Mouse (Mus musculus) frontal cortex, adult (tissue): Measurements from ENCODE around the gene Ick.
"Not testable (repeated sequence)": the region's sequence is repeated elsewhere in the genome, so short reads cannot be mapped to it uniquely, and the experiment has no call there.

ENCODE experiments used
- ATAC-seq: cut with Nextera tagmentation; 2 replicates; pipeline ENCODE4 v1.9.2; 2017; ENCODE audit warnings: mild to moderate bottlenecking, moderate library complexity, mixed read lengths; ENCODE audit not compliant: low TSS enrichment

Gene Ick

DNA sequence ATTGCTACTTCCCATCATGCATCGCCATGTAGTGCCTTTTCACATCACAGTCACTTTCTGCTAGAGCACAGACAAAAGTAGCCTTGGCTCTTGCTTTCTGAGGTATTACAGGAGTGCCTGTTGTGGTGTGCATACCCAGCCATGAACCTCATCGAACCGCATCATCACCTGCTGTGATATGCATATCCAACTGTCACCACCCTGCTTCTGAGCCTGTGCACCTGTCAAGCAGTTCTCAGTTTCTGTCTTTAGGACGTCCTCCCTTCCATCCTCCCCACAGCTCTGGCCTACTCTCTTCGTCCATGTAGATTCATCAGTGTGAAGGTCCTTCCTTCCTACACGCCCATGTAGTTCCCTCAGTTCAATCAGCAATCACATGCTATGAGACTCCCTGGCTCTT is 39.2 kb downstream of the Ick start:
- ATAC-seq, result no peak

DNA sequence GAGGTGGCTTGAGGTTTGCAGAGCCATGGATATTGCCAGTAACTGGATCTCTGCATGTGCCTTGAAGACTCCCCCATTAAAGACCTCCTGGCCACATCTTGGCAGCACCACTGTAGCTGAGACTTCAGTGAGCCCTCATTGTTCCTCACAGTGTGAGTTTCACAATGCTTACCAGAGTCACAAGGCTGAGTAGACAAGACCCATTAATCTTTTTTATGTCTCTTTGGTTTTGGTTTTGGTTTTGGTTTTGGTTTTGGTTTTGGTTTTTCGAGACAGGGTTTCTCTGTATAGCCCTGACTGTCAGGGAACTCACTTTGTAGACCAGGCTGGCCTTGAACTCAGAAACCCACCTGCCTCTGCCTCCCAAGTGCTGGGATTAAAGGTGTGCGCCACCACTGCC is 40.8 kb downstream of the Ick start:
- ATAC-seq, result not testable (repeated sequence)

DNA sequence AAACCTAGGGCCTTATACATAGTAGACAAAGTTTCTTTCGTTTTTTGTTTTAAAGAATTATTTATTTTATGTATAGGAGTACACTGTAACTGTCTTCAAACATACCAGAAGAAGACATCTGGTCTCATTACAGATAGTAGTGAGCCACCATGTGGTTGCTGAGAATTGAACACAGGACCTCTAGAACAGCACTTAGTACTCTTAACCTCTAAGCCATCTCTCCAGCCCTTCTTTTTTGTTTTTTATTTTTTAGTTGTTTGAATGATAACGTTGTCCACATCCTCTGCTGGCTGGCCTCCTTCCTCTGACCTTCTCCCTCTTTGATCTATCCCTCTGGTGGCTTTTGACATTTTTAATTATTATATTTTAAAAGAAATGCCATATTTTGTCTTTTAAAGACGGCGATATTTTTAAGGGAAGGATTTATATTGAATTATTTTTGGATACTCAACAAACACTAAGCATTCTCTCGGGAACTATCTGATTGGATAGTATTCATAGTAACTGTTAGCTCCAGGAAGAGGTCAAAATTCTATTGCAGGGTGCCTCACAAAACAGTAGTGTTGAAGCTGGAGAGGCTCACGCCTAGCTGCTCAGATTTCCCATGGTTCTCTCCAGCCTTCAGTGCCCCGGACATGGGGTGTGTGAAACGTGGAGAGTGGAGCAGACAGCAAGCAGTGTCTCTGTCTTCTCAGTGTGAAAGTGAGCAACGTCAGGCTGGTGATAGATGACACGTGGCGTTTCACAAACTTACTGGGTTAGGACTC is 45.4 kb downstream of the Ick start:
- no peak for ATAC-seq

DNA sequence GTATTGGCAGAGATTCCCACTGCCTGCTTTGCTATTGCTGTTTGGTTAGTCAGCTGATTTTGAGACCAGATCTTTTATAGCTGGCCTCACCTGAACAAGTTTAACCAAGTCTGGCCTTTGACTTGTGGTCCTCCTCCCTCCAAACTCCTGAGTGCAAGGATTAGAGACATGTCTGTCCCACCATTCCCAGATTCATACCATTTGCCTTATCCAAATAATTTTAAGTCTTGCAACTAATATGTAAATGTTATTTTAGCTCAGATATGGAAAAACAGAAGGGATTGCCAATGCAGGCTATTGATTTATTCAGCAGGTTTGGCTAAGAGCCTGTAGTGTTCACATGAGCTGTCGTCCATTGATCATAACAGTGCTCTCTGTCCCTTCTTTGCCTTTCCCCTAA is 48.2 kb downstream of the Ick start:
- ATAC-seq, result no peak

DNA sequence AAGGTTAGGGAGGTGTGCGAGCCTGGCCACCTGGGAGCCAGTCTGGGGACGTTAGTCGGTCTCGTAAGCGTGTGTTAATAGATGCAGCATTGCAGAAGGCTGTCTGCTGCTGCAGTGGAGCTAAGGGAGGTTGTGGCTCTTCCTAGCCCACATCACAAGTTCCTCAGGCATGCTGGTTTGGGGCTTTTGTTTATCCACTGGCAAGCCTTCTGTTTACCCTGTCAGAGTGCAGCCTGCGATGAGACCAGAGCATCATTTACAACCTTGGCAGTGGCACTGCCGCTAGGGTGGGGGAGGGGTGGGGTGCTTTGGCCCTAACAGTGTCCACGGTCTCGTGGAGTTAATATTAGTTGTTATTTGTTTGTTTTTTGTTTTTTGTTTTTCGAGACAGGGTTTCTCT is 54.3 kb downstream of the Ick start:
- no peak for ATAC-seq

DNA sequence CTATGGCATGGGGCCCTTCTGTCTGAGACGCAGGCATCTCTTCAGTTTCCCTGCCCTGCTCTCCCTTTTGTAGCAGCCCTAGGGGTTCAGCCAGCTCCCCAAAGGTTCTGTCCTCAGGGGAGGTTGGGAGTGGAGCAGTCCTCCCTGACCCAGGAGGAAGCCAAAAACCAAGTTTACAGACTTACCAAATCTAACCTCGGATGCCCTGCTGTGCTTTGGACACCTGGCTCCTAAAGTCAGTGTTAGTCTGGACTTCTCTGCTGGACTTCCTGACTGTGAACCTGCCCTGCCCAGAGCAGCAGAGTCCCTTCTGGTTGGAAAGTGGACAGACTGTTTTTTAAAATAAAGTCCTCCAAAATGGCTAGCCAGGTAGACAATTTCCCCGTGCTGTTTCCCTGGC is 55.7 kb downstream of the Ick start:
- no peak for ATAC-seq

DNA sequence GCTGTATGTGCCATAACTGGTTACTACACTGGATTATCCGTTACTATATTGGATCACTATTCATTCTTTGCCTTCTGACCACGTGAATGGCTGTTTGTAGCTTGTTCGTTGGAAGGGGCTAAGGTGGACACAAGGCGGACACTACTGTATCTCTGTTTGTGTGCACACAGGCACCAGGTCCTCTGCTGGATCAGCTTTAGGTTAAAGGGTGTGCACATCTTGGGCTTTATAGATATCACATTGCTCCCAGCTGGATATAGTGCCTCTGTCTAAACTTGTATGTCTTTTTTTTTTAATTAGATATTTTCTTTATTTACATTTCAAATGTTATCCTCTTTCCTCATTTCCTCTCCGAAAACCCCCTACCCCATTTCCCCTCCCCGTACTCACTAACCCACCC is 56.5 kb downstream of the Ick start:
- no peak for ATAC-seq

DNA sequence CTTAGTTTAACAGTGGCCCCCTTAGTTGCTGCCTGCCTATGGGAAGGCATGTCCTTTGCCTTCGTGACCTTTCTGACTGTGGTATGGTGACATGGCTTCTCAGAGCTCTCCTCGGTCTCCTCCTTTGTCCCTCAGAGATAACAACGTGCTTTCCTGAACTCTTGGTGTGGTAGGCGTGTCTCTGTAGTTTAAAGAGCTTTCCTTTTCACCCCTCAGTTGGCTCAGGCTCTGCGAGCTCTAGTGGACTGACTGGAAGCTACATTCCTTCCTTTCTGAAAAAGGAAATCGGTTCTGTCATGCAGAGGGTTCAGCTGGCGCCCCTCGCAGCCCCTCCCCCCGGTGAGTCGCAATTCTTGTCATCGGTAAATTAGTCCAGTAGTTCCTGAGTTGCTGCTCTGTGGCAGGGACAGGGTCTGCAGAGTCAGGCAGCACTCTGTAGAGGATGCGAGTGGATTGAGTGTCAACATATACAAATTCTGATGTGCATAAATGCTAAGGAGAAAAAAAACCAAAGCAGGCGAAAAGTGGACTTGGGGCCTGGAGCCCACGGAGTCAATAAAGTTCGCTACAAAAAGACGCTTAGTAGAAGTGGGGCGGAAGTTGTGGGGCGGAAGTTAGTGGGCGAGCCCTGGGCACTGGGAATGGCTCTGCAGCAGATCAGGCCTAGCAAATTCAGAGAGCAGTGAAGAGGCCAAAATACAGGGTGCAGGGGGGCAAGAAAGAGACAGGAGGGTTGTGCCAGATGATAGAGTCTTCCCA is 57.9 kb downstream of the Ick start:
- no peak for ATAC-seq

DNA sequence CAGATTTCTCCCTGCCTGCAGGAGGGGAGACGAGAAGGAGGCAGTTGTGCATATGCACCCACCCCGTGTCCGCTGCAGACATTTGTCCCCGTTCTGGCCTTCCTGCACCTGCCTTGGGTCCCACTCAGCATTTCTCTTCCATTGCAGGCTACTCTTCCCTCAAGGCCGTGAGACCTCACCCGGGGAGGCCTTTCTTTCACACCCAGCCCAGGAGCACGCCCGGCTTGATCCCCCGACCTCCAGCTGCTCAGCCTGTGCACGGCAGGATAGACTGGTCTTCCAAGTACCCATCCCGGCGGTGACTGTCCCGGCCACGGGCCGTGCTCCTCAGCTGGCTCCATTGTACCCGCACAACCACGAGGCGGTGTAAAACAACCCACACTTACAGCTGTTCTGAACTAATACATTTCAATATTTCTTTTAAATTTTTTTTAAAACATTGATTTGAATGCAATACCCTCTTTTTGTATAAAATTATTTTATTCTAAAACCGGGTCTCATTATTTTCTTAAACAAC is 58.5 kb downstream of the Ick start:
- ATAC-seq, result no peak

DNA sequence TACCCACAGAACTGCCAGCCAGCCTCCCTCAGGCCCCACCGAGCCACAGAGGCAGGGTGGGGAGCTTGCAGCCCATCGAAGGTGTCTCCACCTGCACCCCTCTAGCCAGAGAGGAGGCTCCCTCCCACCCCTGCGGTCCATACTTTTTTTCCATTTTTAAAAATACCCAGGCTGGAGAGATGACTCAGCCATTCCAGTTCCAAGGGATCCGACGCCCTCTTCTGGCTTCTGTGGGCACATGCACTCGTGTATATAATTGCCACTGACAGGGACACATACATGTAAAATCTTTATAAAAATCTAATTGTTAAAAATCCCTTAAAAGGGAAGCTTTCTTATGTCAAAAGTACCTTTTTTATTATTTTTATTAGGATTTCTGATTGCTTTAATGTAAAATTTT is 59.9 kb downstream of the Ick start:
- no peak for ATAC-seq

DNA sequence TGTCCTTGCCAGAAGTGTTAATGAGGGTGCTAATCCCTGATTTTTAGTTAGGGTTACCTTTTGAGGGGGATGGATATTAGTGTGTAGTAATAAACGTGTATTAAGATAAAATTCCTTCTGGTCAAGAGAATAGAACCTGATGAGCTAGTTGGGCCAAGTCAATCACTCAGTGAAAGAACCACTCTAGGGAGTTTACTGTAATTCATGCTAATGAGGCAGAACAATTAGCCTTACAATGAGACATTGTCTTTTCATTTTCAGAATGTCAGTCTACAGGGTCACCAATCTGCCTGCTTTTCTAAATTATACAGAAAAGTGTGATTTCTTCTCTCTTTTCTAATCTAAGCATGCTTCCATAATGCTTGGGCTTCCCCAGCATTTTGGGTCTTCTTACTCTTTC is 65.0 kb downstream of the Ick start:
- ATAC-seq, result no peak

DNA sequence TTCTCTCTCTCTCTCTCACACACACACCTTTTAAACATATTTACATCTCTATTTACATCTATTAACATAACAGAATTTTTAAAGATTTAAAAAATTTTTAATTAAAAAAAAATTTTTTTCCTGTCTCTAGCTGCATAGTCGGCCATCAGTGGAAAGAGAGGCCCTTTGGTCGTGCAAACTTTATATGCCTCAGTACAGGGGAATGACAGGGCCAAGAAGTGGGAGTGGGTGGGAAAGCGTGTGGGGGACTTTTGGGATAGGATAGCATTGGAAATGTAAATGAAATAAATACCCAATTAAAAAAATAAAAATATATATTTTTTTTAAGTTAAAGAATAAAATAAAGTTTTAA is 65.9 kb downstream of the Ick start:
- ATAC-seq, result not testable (repeated sequence)

DNA sequence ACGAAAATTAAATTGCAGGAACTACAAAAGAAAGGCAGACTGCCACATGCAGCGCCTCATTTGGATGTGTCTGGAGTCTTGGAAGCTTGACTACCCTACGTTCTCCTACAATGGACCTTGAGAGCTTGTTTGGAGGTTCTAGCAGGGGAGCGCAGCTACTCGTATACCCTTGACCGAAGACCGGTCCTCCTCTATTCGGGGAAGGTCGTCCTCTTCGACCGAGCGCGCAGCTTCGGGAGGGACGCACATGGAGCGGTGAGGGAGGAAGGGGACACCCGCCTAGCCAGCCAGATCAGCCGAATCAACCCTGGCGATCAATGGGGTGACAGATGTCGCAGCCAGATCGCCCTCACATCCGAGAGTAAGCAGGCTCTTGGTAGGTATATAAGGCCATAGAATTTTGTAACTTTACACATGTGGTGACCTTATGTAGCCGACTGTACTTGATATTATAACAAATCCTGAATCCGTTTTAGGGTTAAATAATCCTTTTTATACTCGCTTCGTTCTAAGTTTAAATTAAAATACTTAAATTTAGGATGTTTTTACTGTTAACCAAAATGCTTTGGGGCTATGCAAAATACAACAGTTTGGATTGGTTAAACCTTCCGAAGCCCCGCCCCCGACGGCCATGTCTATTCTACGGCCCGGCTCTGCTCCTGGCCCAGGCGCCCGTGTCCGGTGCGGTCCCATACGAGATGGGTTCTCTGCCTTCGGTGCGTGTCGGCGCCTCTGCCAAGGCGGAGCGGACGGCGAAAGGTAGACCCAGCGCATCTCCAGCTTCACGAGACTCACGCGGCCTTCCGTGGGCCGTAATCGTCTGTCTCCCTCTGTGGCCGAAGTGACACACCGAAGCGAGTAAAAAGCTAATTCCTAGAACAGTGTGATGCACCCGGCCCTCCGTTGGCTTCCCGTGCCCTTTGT is 66.5 kb downstream of the Ick start:
- ATAC-seq, result peak; percentile 94

DNA sequence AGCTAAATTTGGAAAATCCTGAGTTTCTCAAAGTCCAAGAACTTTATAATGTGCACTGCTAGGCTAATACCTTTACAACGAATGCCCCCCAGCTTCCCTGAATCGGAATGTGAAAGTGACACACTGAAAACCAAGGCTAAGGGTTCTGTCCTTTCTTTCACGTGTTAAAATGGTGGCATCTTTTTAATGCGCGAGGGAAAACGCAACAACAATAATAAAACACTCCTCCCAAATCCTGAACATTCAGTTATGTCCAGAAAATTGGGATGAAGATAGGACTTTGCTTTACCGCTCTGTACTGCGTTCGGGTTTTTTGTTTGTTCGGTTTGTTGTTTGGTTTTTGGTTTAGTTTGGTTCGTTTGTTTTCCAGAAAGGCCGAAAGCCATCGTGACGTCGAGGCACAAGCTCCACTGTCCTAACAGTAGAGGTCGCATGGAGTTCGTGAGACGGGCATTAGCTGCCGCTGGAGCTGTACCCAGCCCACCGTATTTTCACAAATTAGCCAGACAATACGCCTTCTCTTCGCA is 67.3 kb downstream of the Ick start:
- peak; percentile 55 for ATAC-seq

DNA sequence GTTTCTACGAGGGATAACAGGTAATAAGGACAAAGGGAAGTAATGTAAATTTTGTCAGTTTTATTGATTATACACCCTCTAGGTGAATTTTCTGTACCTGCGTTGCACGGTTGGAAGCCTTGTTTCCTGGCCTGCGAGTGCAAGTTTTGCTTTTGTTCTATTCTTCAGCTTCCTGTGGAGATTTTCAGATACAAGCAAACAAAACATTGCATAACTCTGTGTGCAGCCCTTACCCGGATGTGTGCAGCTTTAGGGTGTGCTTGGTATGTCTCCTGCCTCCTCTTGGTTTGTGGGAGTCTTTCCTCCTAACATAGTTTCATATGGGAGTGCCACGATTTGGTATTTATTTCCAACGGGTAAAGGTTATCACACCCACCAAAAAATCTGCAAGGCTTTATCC is 67.8 kb downstream of the Ick start:
- peak; percentile 71 for ATAC-seq

DNA sequence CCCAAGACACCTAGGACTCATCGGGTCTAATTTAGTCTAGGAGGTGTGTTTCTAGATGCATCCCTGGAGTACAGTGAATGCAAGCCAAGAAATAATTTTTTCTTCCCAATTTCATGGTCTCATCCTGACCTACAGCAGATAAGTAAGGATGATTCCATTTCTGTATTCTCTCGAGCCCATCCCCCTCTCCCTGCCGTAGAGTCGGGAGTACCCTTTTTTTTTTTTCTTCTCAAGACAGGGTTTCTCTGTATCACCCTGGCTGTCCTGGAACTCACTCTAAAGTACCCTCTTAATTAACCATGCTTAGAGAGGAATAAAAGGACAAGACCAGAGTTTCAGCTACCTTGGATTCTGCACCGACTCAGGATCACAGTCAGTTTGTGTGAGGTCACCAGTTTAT is 69.2 kb downstream of the Ick start:
- ATAC-seq, result no peak

DNA sequence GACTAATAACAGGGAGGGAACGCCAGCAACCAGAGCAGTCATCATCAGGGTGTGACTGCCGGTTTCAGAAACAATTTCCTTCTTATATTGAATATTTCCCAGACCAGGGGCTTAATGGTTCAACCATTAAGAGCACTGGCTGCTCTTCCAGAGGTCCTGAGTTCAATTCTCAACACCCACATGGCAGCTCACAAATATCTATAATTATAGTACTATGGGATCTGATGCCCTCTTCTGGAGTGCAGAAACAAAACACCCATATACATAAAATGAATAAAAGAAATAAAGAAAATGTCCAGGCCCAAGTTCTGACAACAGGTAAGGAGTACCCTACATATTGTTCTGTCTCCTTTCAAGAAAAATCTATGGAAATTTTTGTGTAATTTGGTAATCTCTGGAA is 70.1 kb downstream of the Ick start:
- ATAC-seq, result no peak

DNA sequence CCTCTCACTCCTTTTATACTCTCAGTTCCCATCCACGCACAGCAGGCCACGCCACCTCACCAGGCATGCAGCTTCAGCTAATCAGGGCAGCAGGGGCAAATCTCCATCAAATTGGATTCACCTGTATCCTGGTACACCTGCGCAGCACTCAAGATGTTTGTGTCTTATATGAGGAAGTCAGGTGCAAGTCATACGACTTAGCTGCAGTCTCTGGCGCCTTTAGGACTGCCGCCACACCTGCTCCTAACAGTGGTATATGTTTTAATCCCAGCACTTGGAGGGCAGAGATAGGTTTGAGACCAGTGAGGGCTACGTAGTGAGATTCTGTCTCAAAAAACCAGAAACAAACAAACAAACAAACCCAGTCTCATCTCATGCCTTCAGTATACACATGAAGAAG is 73.5 kb downstream of the Ick start, which contains the start of gene Gsta4:
Gsta4 (plus strand) TSS at position 301 of the 400 bp plus-strand sequence.
- ATAC-seq, result not testable (repeated sequence)

DNA sequence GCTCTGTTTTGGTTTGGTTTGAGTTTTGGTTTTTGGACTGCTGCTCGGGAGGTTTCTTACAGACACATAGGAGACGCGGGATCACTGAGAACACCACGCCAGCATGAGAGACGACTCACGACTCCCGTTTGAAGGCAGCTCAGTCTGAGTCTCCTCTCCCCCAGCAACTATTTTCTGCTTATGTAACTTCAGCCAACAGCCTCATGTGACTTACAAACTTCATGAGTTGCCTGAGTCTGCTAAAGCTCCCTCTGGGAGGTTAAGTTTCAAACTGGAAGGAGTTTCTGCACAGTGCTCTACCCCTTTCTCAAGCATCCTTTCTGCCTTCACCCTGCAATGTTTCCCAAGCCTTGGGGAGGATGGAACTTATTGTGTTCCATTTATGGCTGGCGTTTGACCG is 76.7 kb downstream of the Ick start:
- ATAC-seq, result 0 out of 2 replicates have a peak, but pooled peaks have one; percentile 27

DNA sequence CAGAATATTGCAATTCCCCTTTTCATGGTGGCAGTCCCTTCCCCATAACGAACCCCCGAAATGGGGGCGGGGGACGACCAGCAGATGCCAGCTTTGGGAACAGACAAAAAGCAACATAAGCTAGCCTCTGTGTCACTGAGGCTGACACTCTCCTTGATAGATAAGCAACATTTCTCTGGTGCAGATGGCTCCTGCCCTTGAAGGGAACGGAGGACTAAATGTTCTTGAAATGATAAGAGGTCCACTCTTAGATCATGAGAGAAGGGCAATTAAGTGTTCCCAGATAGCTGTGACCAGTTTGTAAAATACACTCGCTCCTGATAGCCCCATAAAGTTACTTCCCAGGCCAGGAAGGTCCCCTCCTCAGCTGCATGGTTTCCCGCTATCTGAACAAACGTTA is 79.9 kb downstream of the Ick start:
- no peak for ATAC-seq

DNA sequence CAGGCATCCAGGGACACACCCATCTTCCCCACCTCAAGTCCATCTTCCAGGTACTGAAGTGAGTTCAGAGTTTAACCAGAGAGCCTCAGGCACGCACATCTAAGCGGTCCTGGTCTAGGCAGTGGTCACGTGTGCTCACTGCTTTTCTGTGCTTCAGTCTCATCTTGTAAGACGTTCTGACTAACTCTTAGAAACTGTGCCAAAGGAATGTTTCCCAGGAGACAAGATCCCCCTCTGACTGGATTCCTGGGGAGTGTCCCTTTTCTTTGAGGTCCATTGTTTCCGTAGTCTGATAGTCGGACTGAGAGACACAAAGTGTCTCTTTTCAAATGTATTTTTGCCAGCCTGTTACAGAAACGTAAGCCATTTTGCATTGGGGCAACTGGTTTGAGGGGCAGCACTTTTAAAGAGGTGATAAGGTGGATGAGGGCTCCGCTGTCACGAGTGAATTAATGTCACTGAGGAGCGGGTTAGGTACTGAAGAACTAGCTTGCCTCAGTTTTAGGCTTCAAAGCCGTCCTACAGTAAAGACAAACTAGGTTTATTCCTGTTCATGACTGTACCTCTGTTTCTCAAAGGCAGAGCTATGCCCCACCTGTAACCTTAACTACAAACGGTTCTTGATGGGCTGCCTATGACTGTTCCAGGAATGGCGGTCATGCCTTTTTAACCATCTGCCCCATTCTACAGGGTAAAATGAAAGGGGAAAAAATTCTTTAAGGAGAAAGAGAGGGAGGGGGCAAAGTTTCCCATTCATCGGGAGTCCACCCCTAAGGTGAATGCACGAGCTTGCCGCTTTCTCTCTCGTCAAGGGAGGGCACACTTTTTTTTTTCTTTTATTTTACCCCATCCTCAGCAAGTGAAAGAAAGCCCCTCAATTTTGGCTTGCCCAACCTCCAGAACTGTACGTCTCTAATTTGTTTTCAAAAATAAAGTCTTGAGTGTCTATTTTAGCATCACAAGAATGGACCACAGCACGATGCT is 82.0 kb downstream of the Ick start:
- ATAC-seq, result no peak
